In the genomic region with DNA sequence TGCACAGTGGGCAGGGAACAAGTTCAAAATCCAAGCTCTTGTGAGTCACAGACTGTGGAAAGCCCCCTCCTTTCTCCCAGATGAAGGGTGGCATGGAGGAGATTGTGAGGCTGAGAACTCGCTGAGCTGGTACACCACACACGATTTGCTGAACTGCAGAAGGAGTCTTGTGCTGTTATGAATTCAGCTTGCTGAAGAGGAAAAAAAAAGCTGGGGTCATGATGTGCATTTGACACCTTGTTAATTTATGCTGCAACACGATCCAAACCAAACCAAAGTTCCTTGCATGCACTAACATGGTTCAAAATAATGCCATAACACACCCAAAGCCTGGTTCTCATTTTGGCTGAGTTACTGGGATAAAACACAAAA, we compare ENCODE assay signal across 20 mouse cellular contexts.
DNase-seq lines count a peak whose midpoint lies in the region; ATAC-seq lines count a peak whose summit lies in the region.
"Had no signal": no experiment of that assay in that cellular context is flagged by ENCODE, and none has a peak within 500 bp of the region (broad histone marks: within the 10 kb centered on the region; RNA-seq: fewer than 3 reads in every experiment).

No protein-coding gene starts in this region.

- no peak overlapping the region for H3K4me2 ChIP-seq in forebrain, embryonic 16.5 days (ENCODE audit: low read length)
- H3K4me2 ChIP-seq in forebrain, embryonic 13.5 days: no peak overlapping the region
- no peak overlapping the region for H3K4me2 ChIP-seq in embryonic facial prominence, embryonic 15.5 days (replicated peaks)
- H3K4me2 ChIP-seq: heart, embryonic 12.5 days; midbrain, embryonic 12.5 days had no signal

- H3K4me3 ChIP-seq in forebrain, embryonic 16.5 days (replicated peaks; ENCODE audit: low read length): no peak overlapping the region
- H3K4me3 ChIP-seq in forebrain, embryonic 13.5 days: no peak overlapping the region
- H3K4me3 ChIP-seq in embryonic facial prominence, embryonic 15.5 days (replicated peaks): no peak overlapping the region
- H3K4me3 ChIP-seq: heart, embryonic 12.5 days; midbrain, embryonic 12.5 days; myocyte had no signal

- no peaks in the 10 kb centered on the region for H3K27me3 ChIP-seq in forebrain, embryonic 16.5 days (replicated peaks; ENCODE audit: control insufficient read depth, insufficient read depth, low read length)
- H3K27me3 ChIP-seq in forebrain, embryonic 13.5 days: no peaks in the 10 kb centered on the region
- H3K27me3 ChIP-seq in embryonic facial prominence, embryonic 15.5 days: no peaks in the 10 kb centered on the region
- H3K27me3 ChIP-seq: heart, embryonic 12.5 days; midbrain, embryonic 12.5 days had no signal

- peaks cover 3% of the 10 kb centered on the region; the same call in 1 of the 2 replicates for H3K4me1 ChIP-seq in forebrain, embryonic 16.5 days (replicated peaks; ENCODE audit: control insufficient read depth, insufficient read depth, low read length)
- H3K4me1 ChIP-seq in forebrain, embryonic 13.5 days: no peaks in the 10 kb centered on the region
- peaks cover 10% of the 10 kb centered on the region for H3K4me1 ChIP-seq in embryonic facial prominence, embryonic 15.5 days
- H3K4me1 ChIP-seq: heart, embryonic 12.5 days; midbrain, embryonic 12.5 days had no signal

- WGBS in forebrain, embryonic 16.5 days: 61% methylated on average over 3 of the region's 3 CpGs
- WGBS in forebrain, embryonic 13.5 days: 80% methylated on average over 3 of the region's 3 CpGs
- 21% methylated on average over 3 of the region's 3 CpGs for WGBS in embryonic facial prominence, embryonic 15.5 days

- H3K9ac ChIP-seq in forebrain, embryonic 16.5 days (replicated peaks; ENCODE audit: low read depth, low read length): no peak overlapping the region
- no peak overlapping the region for H3K9ac ChIP-seq in forebrain, embryonic 13.5 days
- no peak overlapping the region for H3K9ac ChIP-seq in embryonic facial prominence, embryonic 15.5 days
- H3K9ac ChIP-seq: heart, embryonic 12.5 days; midbrain, embryonic 12.5 days had no signal

- peak overlapping the region; percentile 45 for H3K27ac ChIP-seq in forebrain, embryonic 16.5 days (ENCODE audit: low read length)
- H3K27ac ChIP-seq in forebrain, embryonic 13.5 days: no peak overlapping the region
- peak overlapping the region; percentile 72 for H3K27ac ChIP-seq in embryonic facial prominence, embryonic 15.5 days (replicated peaks)
- H3K27ac ChIP-seq: macrophage; midbrain, embryonic 12.5 days had no signal

- no peak for ATAC-seq in forebrain, embryonic 16.5 days
- ATAC-seq in forebrain, embryonic 13.5 days: no peak; the same call in 1 of the 2 replicates
- no peak; the same call in 1 of the 2 replicates for ATAC-seq in embryonic facial prominence, embryonic 15.5 days (ENCODE audit: insufficient number of reproducible peaks, low FRiP score, low TSS enrichment, low read depth)
- ATAC-seq in monocyte, adult 5-6 weeks (replicated peaks; ENCODE audit: insufficient number of reproducible peaks, low FRiP score, low TSS enrichment, poor library complexity, severe bottlenecking): no peak
- ATAC-seq: inflammation-experienced regulatory T-cells, adult 6 months had no signal

- peak; percentile 15 to 26 for DNase-seq in layer of hippocampus, postnatal 10 days (ENCODE audit: low spot score in 2 of 2)
- no peak for DNase-seq in layer of hippocampus, adult 8-10 months (ENCODE audit: low spot score in 2 of 2)
- no peak for DNase-seq in gastrocnemius, adult 18-20 months (ENCODE audit: low spot score)
- DNase-seq: adrenal gland, adult 8-10 months; B cell, adult 2 months; cerebellum, adult 8-10 months; gastrocnemius, postnatal 36 days; heart, postnatal 36 days; lung, adult 18-20 months; right cerebral cortex, postnatal 14 days; thymus, postnatal 36 days had no signal

- H3K9me3 ChIP-seq in forebrain, embryonic 16.5 days (ENCODE audit: control insufficient read depth, low read length): no peaks in the 10 kb centered on the region
- H3K9me3 ChIP-seq in forebrain, embryonic 13.5 days (replicated peaks): no peaks in the 10 kb centered on the region
- no peaks in the 10 kb centered on the region for H3K9me3 ChIP-seq in embryonic facial prominence, embryonic 15.5 days (replicated peaks)
- H3K9me3 ChIP-seq: heart, embryonic 12.5 days; midbrain, embryonic 12.5 days had no signal

- no peaks in the 10 kb centered on the region for H3K36me3 ChIP-seq in forebrain, embryonic 16.5 days (ENCODE audit: control insufficient read depth, insufficient read depth)
- H3K36me3 ChIP-seq in forebrain, embryonic 13.5 days (ENCODE audit: poor library complexity, severe bottlenecking): no peaks in the 10 kb centered on the region
- H3K36me3 ChIP-seq in embryonic facial prominence, embryonic 15.5 days: no peaks in the 10 kb centered on the region
- H3K36me3 ChIP-seq: heart, embryonic 12.5 days; midbrain, embryonic 12.5 days had no signal

Comparison
In these comparisons a context has a peak if more than half of its experiments do, and no peak if none do; other contexts are left out.
1. DNase-seq: peak in layer of hippocampus, postnatal 10 days (2 of 2); none in layer of hippocampus, adult 8-10 months (0 of 2) and gastrocnemius, adult 18-20 months (single experiment).